20 mouse cellular contexts compared by ENCODE assay signal in the genomic region with DNA sequence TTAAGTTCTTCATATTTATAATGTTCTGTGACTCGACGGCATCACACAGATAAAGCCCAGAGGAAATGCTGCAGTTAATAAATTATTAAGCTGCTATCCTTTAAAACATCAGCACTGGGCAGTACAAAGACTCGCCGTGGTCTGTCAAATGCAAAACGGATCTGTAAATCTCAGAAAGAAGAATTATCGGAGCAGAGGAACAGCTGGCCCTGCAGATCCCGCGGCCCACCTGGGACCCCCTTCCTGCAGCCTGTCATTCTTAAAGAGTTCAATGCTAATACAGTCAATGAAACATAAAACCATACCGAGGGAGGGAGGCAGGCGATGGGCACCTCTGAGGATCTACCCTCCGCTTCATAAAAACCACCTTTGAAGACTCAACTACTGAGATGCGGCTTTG.
A peak's percentile ranks its signal among the peaks of the same experiment; 100 is the strongest.
DNase-seq lines count a peak whose midpoint lies in the region; ATAC-seq and TF ChIP-seq lines count a peak whose summit lies in the region.
"Had no signal": no experiment of that assay in that cellular context is flagged by ENCODE, and none has a peak within 500 bp of the region (broad histone marks: within the 10 kb centered on the region; RNA-seq: fewer than 3 reads in every experiment).

No protein-coding gene starts in this region.

- no peak for DNase-seq in hindbrain, postnatal 0 days (ENCODE audit: low spot score)
- DNase-seq in embryonic facial prominence, embryonic 10.5 days (ENCODE audit: low spot score) = peak; percentile 55
- DNase-seq in midbrain, embryonic 10.5 days (ENCODE audit: low spot score) = no peak
- DNase-seq in gastrocnemius, postnatal 25 days = no peak
- DNase-seq in thymus, postnatal 0 days (ENCODE audit: low spot score) = no peak
- DNase-seq: adrenal gland, adult 2 months; cerebellum, adult 11-12 months; cerebellum, postnatal 36 days; gastrocnemius, adult 2 months; heart, adult 18-20 months; heart, postnatal 4 days; kidney, postnatal 25 days; left cerebral cortex, postnatal 4 days; lung, postnatal 10 days; right cerebral cortex, postnatal 4 days; thymus, postnatal 25 days had no signal

- 44% methylated on average over 12 of the region's 12 CpGs for WGBS in hindbrain, embryonic 12.5 days
- WGBS in hindbrain, postnatal 0 days = 51% methylated on average over 12 of the region's 12 CpGs
- WGBS in embryonic facial prominence, embryonic 10.5 days = 60% methylated on average over 12 of the region's 12 CpGs
- 85% methylated on average over 12 of the region's 12 CpGs for WGBS in midbrain, embryonic 10.5 days
- WGBS in neural tube, embryonic 12.5 days = 46% methylated on average over 12 of the region's 12 CpGs

- H3K27ac ChIP-seq in hindbrain, embryonic 12.5 days = peak overlapping the region; percentile 55; the same call in 1 of the 2 replicates
- H3K27ac ChIP-seq in hindbrain, postnatal 0 days = no peak overlapping the region
- H3K27ac ChIP-seq in embryonic facial prominence, embryonic 10.5 days (replicated peaks) = no peak overlapping the region
- 0 out of 2 replicates have a peak overlapping the region, but pooled peaks have one; percentile 4 for H3K27ac ChIP-seq in midbrain, embryonic 10.5 days (replicated peaks)
- H3K27ac ChIP-seq in neural tube, embryonic 12.5 days = no peak overlapping the region
- H3K27ac ChIP-seq: gastrocnemius, adult 2 months; liver, embryonic 15.5 days had no signal

- H3K4me3 ChIP-seq in hindbrain, embryonic 12.5 days = no peak overlapping the region
- no peak overlapping the region for H3K4me3 ChIP-seq in hindbrain, postnatal 0 days (ENCODE audit: low read length)
- no peak overlapping the region for H3K4me3 ChIP-seq in embryonic facial prominence, embryonic 10.5 days
- H3K4me3 ChIP-seq in midbrain, embryonic 10.5 days = no peak overlapping the region
- H3K4me3 ChIP-seq in neural tube, embryonic 12.5 days = no peak overlapping the region
- H3K4me3 ChIP-seq: gastrocnemius, adult 2 months; liver, embryonic 15.5 days had no signal

- H3K4me1 ChIP-seq in hindbrain, embryonic 12.5 days = peaks cover 21% of the 10 kb centered on the region
- no peaks in the 10 kb centered on the region for H3K4me1 ChIP-seq in hindbrain, postnatal 0 days (ENCODE audit: insufficient read depth, low read length)
- H3K4me1 ChIP-seq in embryonic facial prominence, embryonic 10.5 days = peaks cover 60% of the 10 kb centered on the region
- H3K4me1 ChIP-seq in midbrain, embryonic 10.5 days = peaks cover 30% of the 10 kb centered on the region
- peaks cover 6% of the 10 kb centered on the region; the same call in 1 of the 2 replicates for H3K4me1 ChIP-seq in neural tube, embryonic 12.5 days
- H3K4me1 ChIP-seq: liver, embryonic 15.5 days had no signal

- peak; percentile 75; the same call in 1 of the 2 replicates for ATAC-seq in hindbrain, embryonic 12.5 days (ENCODE audit: low FRiP score)
- no peak for ATAC-seq in hindbrain, postnatal 0 days
- ATAC-seq in neural tube, embryonic 12.5 days (ENCODE audit: low FRiP score, low read depth) = peak; percentile 48
- ATAC-seq: intestine, embryonic 16.5 days had no signal

- no peaks in the 10 kb centered on the region for H3K36me3 ChIP-seq in hindbrain, embryonic 12.5 days
- no peaks in the 10 kb centered on the region for H3K36me3 ChIP-seq in hindbrain, postnatal 0 days (ENCODE audit: insufficient read depth, low read length)
- H3K36me3 ChIP-seq in embryonic facial prominence, embryonic 10.5 days (replicated peaks) = 0 out of 2 replicates have a peak, but pooled peaks cover 4% of the 10 kb centered on the region
- peaks cover 8% of the 10 kb centered on the region for H3K36me3 ChIP-seq in midbrain, embryonic 10.5 days
- H3K36me3 ChIP-seq in neural tube, embryonic 12.5 days = no peaks in the 10 kb centered on the region
- H3K36me3 ChIP-seq: liver, embryonic 15.5 days had no signal

- no peaks in the 10 kb centered on the region for H3K9me3 ChIP-seq in hindbrain, embryonic 12.5 days (replicated peaks)
- no peaks in the 10 kb centered on the region for H3K9me3 ChIP-seq in hindbrain, postnatal 0 days (ENCODE audit: low read length)
- no peaks in the 10 kb centered on the region for H3K9me3 ChIP-seq in embryonic facial prominence, embryonic 10.5 days
- no peaks in the 10 kb centered on the region for H3K9me3 ChIP-seq in midbrain, embryonic 10.5 days (replicated peaks)
- no peaks in the 10 kb centered on the region for H3K9me3 ChIP-seq in neural tube, embryonic 12.5 days
- H3K9me3 ChIP-seq: liver, embryonic 15.5 days had no signal

- H3K27me3 ChIP-seq in hindbrain, embryonic 12.5 days = no peaks in the 10 kb centered on the region
- H3K27me3 ChIP-seq in hindbrain, postnatal 0 days (ENCODE audit: insufficient read depth, low read length) = no peaks in the 10 kb centered on the region
- H3K27me3 ChIP-seq in embryonic facial prominence, embryonic 10.5 days (replicated peaks; ENCODE audit: low read depth, poor library complexity, severe bottlenecking) = no peaks in the 10 kb centered on the region
- H3K27me3 ChIP-seq in midbrain, embryonic 10.5 days (ENCODE audit: low read depth, poor library complexity, severe bottlenecking) = no peaks in the 10 kb centered on the region
- no peaks in the 10 kb centered on the region for H3K27me3 ChIP-seq in neural tube, embryonic 12.5 days (replicated peaks)
- H3K27me3 ChIP-seq: liver, embryonic 15.5 days had no signal

- peak overlapping the region; percentile 15; the same call in 1 of the 2 replicates for H3K4me2 ChIP-seq in hindbrain, embryonic 12.5 days (replicated peaks)
- no peak overlapping the region for H3K4me2 ChIP-seq in hindbrain, postnatal 0 days (ENCODE audit: low read depth, low read length)
- no peak overlapping the region for H3K4me2 ChIP-seq in neural tube, embryonic 12.5 days (replicated peaks)
- H3K4me2 ChIP-seq: liver, embryonic 15.5 days had no signal

- no peak overlapping the region for H3K9ac ChIP-seq in hindbrain, embryonic 12.5 days
- no peak overlapping the region for H3K9ac ChIP-seq in hindbrain, postnatal 0 days (replicated peaks; ENCODE audit: low read length)
- H3K9ac ChIP-seq in neural tube, embryonic 12.5 days = no peak overlapping the region
- H3K9ac ChIP-seq: liver, embryonic 15.5 days had no signal

- TF ChIP-seq CTCF in hindbrain, postnatal 0 days (IDR thresholded peaks at IDR 0.05; ENCODE audit: low read depth) = no peak

Comparison
In these comparisons a context has a peak if more than half of its experiments do, and no peak if none do; other contexts are left out.
1. H3K27ac ChIP-seq: peak in hindbrain, embryonic 12.5 days (single experiment) and midbrain, embryonic 10.5 days (single experiment); none in hindbrain, postnatal 0 days (single experiment), embryonic facial prominence, embryonic 10.5 days (single experiment) and neural tube, embryonic 12.5 days (single experiment).